Mouse (Mus musculus) embryonic facial prominence, embryonic 14.5 days (tissue): Measurements from ENCODE around the gene C1qtnf7. TPM values are rescaled to one million over a fixed set of nuclear protein-coding genes. Genes with fewer than 3 reads are reported as not detected.

ENCODE experiments used
- ATAC-seq: fragments of 200-750 bp; cut with Nextera tagmentation; 2 replicates; pipeline ENCODE4 v1.8.0; 2017; ENCODE audit warnings: low read depth, moderate number of reproducible peaks, moderate TSS enrichment
- DNase-seq: peaks from one replicate; pipeline ENCODE4 v3.0.0-alpha.2; 2015; ENCODE audit warnings: low spot score
- H3K27ac ChIP-seq: fragments of 300-500 bp; sonication (generic); replicated peaks from 2 replicates; pipeline ENCODE4 v1.5.1; 2014; ENCODE audit warnings: low read depth, mild to moderate bottlenecking, low read length, moderate library complexity
- H3K27me3 ChIP-seq: fragments of 300-500 bp; sonication (generic); replicated peaks from 2 replicates; pipeline ENCODE4 v1.6.1; 2014; ENCODE audit warnings: low read length; ENCODE audit not compliant: control insufficient read depth, insufficient read depth
- H3K36me3 ChIP-seq: fragments of 300-500 bp; sonication (generic); 2 replicates; pipeline ENCODE4 v1.6.1; 2014; ENCODE audit warnings: low read length, mixed read lengths; ENCODE audit not compliant: control insufficient read depth, insufficient read depth
- H3K4me1 ChIP-seq: fragments of 300-500 bp; sonication (generic); 2 replicates; pipeline ENCODE4 v1.6.1; 2014; ENCODE audit warnings: antibody characterized with exemption, low read length; ENCODE audit not compliant: control insufficient read depth, insufficient read depth
- H3K4me2 ChIP-seq: fragments of 300-500 bp; sonication (generic); 2 replicates; pipeline ENCODE4 v1.6.1; 2014; ENCODE audit warnings: low read depth, mild to moderate bottlenecking, low read length, moderate library complexity, mixed read lengths
- H3K4me3 ChIP-seq: fragments of 300-500 bp; sonication (generic); 2 replicates; pipeline ENCODE4 v1.5.1; 2014; ENCODE audit warnings: low read depth, mild to moderate bottlenecking, low read length
- H3K9ac ChIP-seq: fragments of 300-500 bp; sonication (generic); 2 replicates; pipeline ENCODE4 v1.6.1; 2014; ENCODE audit warnings: low read depth, mild to moderate bottlenecking, low read length, moderate library complexity, mixed read lengths
- H3K9me3 ChIP-seq: fragments of 300-500 bp; sonication (generic); 2 replicates; pipeline ENCODE4 v1.6.1; 2016; ENCODE audit warnings: low read length; ENCODE audit not compliant: control insufficient read depth
- WGBS: fragments of 180-500 bp; shearing (Covaris S2); extraction: QIAGEN DNeasy Blood & Tissue Kit; methylation state at CpG from one replicate; pipeline ENCODE4 v1.1.7; 2014; 5-methylcytosine and 5-hydroxymethylcytosine counted together
- polyA plus RNA-seq: library from polyadenylated mRNA; unstranded; fragments of >200 nt; fragmentation: Nextera tagmentation; extraction: Ambion mirVana; gene quantifications from 2 replicates; pipeline ENCODE4 v1.2.1, GENCODE M21; 2014

Gene C1qtnf7
- polyA plus RNA-seq, 1 experiment from 2014 or later = 20.1 TPM

GRCm38 (mm10) chr5:43526874-43527584 lies 11.7 kb downstream of the C1qtnf7 start:
- 45% methylated on average over 6 of the region's 6 CpGs for WGBS
- Histone ChIP-seq H3K36me3 (no peaks in the 10 kb centered on the region), H3K27me3 (no peaks in the 10 kb centered on the region), H3K4me3 (no peak overlapping the region), H3K4me2 (no peak overlapping the region), H3K4me1 (no peaks in the 10 kb centered on the region; the same call in 1 of the 2 replicates), H3K9me3 (no peaks in the 10 kb centered on the region), H3K27ac (no peak overlapping the region), H3K9ac (no peak overlapping the region)
- DNase-seq = peak; percentile 64
- ATAC-seq = no peak

GRCm38 (mm10) chr5:43530186-43530585 lies 14.8 kb downstream of the C1qtnf7 start:
- Histone ChIP-seq H3K27me3 (no peaks in the 10 kb centered on the region), H3K4me3 (no peak overlapping the region), H3K4me1 (no peaks in the 10 kb centered on the region; the same call in 1 of the 2 replicates), H3K4me2 (no peak overlapping the region), H3K27ac (no peak overlapping the region), H3K36me3 (no peaks in the 10 kb centered on the region), H3K9ac (no peak overlapping the region), H3K9me3 (no peaks in the 10 kb centered on the region)
- 78% methylated on average over 3 of the region's 3 CpGs for WGBS
- ATAC-seq (0 out of 2 replicates have a peak, but pooled peaks have one; percentile 37), DNase-seq (no peak)

- no peak overlapping the region for H3K4me3 ChIP-seq
- WGBS = 58% methylated on average over 1 of the region's 1 CpGs
- H3K27ac ChIP-seq = no peak overlapping the region
- no peaks in the 10 kb centered on the region; the same call in 1 of the 2 replicates for H3K4me1 ChIP-seq
- DNase-seq (no peak), ATAC-seq (no peak)
- no peak overlapping the region for H3K9ac ChIP-seq
- no peaks in the 10 kb centered on the region for H3K27me3 ChIP-seq
- H3K36me3 ChIP-seq = no peaks in the 10 kb centered on the region
- no peaks in the 10 kb centered on the region for H3K9me3 ChIP-seq
- H3K4me2 ChIP-seq = no peak overlapping the region
Observed at GRCm38 (mm10) chr5:43530886-43531285, 15.5 kb downstream of the C1qtnf7 start.

- Histone ChIP-seq H3K36me3 (no peaks in the 10 kb centered on the region), H3K4me2 (0 out of 2 replicates have a peak overlapping the region, but pooled peaks have one; percentile 20), H3K27me3 (no peaks in the 10 kb centered on the region), H3K4me1 (peaks cover 18% of the 10 kb centered on the region), H3K9ac (no peak overlapping the region), H3K4me3 (no peak overlapping the region), H3K27ac (peak overlapping the region; percentile 63), H3K9me3 (no peaks in the 10 kb centered on the region)
- peak; percentile 82 for DNase-seq
- WGBS = 33% methylated on average over 14 of the region's 14 CpGs
- ATAC-seq = peak; percentile 57; the same call in 1 of the 2 replicates
Observed at GRCm38 (mm10) chr5:43538322-43539167, 23.2 kb downstream of the C1qtnf7 start.

- Histone ChIP-seq H3K4me2 (0 out of 2 replicates have a peak overlapping the region, but pooled peaks have one; percentile 20), H3K27ac (0 out of 2 replicates have a peak overlapping the region, but pooled peaks have one; percentile 63), H3K36me3 (no peaks in the 10 kb centered on the region), H3K9ac (no peak overlapping the region), H3K27me3 (no peaks in the 10 kb centered on the region), H3K4me3 (no peak overlapping the region), H3K4me1 (peaks cover 18% of the 10 kb centered on the region), H3K9me3 (peaks cover 1% of the 10 kb centered on the region; the same call in 1 of the 2 replicates)
- no peak for DNase-seq
- WGBS = 41% methylated on average over 3 of the region's 3 CpGs
- no peak for ATAC-seq
Observed at GRCm38 (mm10) chr5:43539168-43539516, 23.8 kb downstream of the C1qtnf7 start.

- H3K27ac ChIP-seq = no peak overlapping the region
- H3K4me3 ChIP-seq = no peak overlapping the region
- ATAC-seq (no peak), DNase-seq (no peak)
- H3K9me3 ChIP-seq = peaks cover 6% of the 10 kb centered on the region; the same call in 1 of the 2 replicates
- no peak overlapping the region for H3K9ac ChIP-seq
- no peaks in the 10 kb centered on the region for H3K36me3 ChIP-seq
- no peak overlapping the region for H3K4me2 ChIP-seq
- H3K4me1 ChIP-seq = peaks cover 18% of the 10 kb centered on the region
- H3K27me3 ChIP-seq = no peaks in the 10 kb centered on the region
Observed at GRCm38 (mm10) chr5:43539871-43540270, 24.5 kb downstream of the C1qtnf7 start.

- 91% methylated on average over 5 of the region's 5 CpGs for WGBS
- DNase-seq (no peak), ATAC-seq (no peak)
- H3K4me2 ChIP-seq = no peak overlapping the region
- H3K9me3 ChIP-seq = peaks cover 6% of the 10 kb centered on the region; the same call in 1 of the 2 replicates
- no peak overlapping the region for H3K9ac ChIP-seq
- H3K27ac ChIP-seq = no peak overlapping the region
- peaks cover 18% of the 10 kb centered on the region for H3K4me1 ChIP-seq
- no peaks in the 10 kb centered on the region for H3K36me3 ChIP-seq
- H3K27me3 ChIP-seq = no peaks in the 10 kb centered on the region
- no peak overlapping the region for H3K4me3 ChIP-seq
Observed at GRCm38 (mm10) chr5:43541492-43541891, 26.2 kb downstream of the C1qtnf7 start.

- no peak overlapping the region for H3K9ac ChIP-seq
- no peak overlapping the region for H3K4me2 ChIP-seq
- no peaks in the 10 kb centered on the region for H3K36me3 ChIP-seq
- DNase-seq (no peak), ATAC-seq (no peak)
- WGBS = 62% methylated on average over 7 of the region's 7 CpGs
- peaks cover 6% of the 10 kb centered on the region; the same call in 1 of the 2 replicates for H3K9me3 ChIP-seq
- H3K4me1 ChIP-seq = peaks cover 18% of the 10 kb centered on the region
- no peaks in the 10 kb centered on the region for H3K27me3 ChIP-seq
- H3K4me3 ChIP-seq = no peak overlapping the region
- H3K27ac ChIP-seq = no peak overlapping the region
Observed at GRCm38 (mm10) chr5:43542246-43542845, 27.0 kb downstream of the C1qtnf7 start.
